Mouse (Mus musculus) naive thymus-derived CD4-positive, alpha-beta T cell, adult 5 months (primary cell): ENCODE data around the gene Spout1. TPM values are rescaled to one million over a fixed set of nuclear protein-coding genes. Genes with fewer than 3 reads are reported as not detected.

Experiments used
- polyA plus RNA-seq: library from polyadenylated mRNA; unstranded; fragments of 100-300 nt; shearing (Covaris generic); gene quantifications from one replicate; pipeline ENCODE4 v1.2.1, GENCODE M21; 2017

Spout1 gene
- 30.0 TPM for polyA plus RNA-seq

GRCm38 (mm10) chr2:30177700-30178675, at the start of gene Spout1:
TSS of gene Spout1 (minus strand) at chr2:30178459.

DNA sequence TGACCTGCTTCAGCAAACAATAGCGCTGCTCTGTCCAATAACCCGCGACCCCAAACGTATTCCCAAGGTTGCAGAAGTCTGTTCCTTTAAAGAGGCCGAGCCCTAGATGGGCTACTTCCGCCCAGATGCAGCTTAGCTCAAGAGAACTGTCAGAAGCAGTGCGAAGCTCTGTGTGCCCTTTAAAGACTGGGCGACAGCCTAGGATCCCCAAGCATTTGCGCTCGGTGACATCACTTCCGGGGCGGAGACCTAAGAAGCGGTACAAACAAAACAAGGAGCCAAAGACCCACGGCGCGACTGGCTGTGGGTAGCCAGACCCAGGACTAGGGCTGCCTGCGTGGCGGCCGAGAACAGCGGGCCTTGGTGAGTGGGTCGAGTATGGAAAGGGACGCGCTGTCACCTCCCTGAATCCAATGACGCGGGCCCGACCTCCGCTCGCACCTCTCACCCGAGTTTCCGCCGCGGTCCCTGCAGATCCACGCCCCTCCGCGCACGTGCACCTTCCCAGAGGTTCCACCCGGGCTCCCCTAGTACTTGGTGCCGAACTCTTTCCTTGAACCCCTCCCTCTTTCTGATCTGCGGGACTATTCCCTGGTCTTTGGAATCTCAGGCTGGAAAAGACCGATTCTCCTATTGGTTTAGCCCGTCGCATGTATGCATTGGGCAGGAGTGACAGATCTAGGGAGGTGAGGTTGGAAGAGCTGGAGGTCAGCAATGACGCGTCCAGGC, 27.5 kb upstream of the Spout1 start, which contains the start of gene Kyat1:
TSS of gene Kyat1 (minus strand) at position 219 of the 729 bp plus-strand sequence.

DNA sequence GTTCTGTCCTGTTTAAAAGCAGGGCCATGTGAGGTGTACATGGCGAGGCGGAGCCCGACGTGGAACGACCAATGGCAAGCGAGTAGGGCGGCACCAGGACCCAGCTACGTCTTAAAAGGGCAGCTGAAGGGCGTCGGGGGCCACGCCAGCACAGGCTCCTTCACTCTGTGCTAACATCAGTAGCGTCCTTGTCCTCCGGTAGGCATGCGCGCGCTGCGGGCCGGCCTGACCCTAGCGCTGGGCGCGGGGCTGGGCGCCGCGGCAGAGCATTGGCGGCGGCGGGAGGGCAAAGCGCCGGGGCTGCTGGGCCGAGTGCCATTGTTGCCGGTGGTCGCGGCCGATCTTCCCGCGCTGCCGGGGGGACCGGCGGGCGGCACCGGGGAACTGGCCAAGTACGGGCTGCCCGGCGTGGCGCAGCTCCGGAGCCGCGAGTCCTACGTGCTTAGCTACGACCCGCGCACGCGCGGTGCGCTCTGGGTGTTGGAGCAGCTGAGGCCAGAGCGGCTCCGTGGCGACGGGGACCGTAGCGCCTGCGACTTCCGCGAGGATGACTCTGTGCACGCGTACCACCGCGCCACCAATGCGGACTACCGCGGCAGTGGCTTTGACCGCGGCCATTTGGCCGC, 6.8 kb downstream of the Spout1 start, which contains the start of gene Endog:
TSS of gene Endog (plus strand) at position 123 of the 626 bp plus-strand sequence.

GRCm38 (mm10) chr2:30133613-30134377, 44.5 kb downstream of the Spout1 start, which contains the start of gene Tbc1d13:
TSS of gene Tbc1d13 (plus strand) at chr2:30133746.

GRCm38 (mm10) chr2:30124472-30125274, 53.6 kb downstream of the Spout1 start, which contains the start of gene Zer1:
TSS of gene Zer1 (minus strand) at chr2:30124585.

Other genes with a start within 250 kb of the Spout1 start
- 76.2 TPM for gene Gle1, start 243.0 kb downstream of the Spout1 start, polyA plus RNA-seq
- gene Sptan1, start 212.9 kb downstream of the Spout1 start, polyA plus RNA-seq, result 128 TPM
- gene Wdr34, start 129.6 kb downstream of the Spout1 start, polyA plus RNA-seq, result 0.96 TPM
- 330 TPM for gene Set, start 121.1 kb downstream of the Spout1 start, polyA plus RNA-seq
- gene Pkn3, start 100.8 kb downstream of the Spout1 start, polyA plus RNA-seq, result 0.70 TPM
- 8.6 TPM for gene Zdhhc12, start 84.8 kb downstream of the Spout1 start, polyA plus RNA-seq
- gene Zer1, start 53.9 kb downstream of the Spout1 start, polyA plus RNA-seq, result 53.2 TPM
- gene Tbc1d13, start 44.7 kb downstream of the Spout1 start, polyA plus RNA-seq, result 4.4 TPM
- gene Endog, start 7.0 kb downstream of the Spout1 start, polyA plus RNA-seq, result 24.0 TPM
- 8.2 TPM for gene Kyat1, start 27.4 kb upstream of the Spout1 start, polyA plus RNA-seq
- 8.6 TPM for gene Lrrc8a, start 59.3 kb upstream of the Spout1 start, polyA plus RNA-seq
- gene Gm28035, start 62.1 kb upstream of the Spout1 start, polyA plus RNA-seq, result 5.4 TPM
- 5.3 TPM for gene Phyhd1, start 87.7 kb upstream of the Spout1 start, polyA plus RNA-seq
- 2.9 TPM for gene Gm28038, start 102.6 kb upstream of the Spout1 start, polyA plus RNA-seq
- gene Dolk, start 107.9 kb upstream of the Spout1 start, polyA plus RNA-seq, result 14.8 TPM
- 21.5 TPM for gene Nup188, start 107.9 kb upstream of the Spout1 start, polyA plus RNA-seq
- gene Sh3glb2, start 180.9 kb upstream of the Spout1 start, polyA plus RNA-seq, result 99.2 TPM
- 5.2 TPM for gene Miga2, start 185.8 kb upstream of the Spout1 start, polyA plus RNA-seq
- 24.6 TPM for gene Dolpp1, start 213.8 kb upstream of the Spout1 start, polyA plus RNA-seq
- 8.2 TPM for gene Crat, start 237.4 kb upstream of the Spout1 start, polyA plus RNA-seq
- 78.0 TPM for gene Ptpa, start 237.6 kb upstream of the Spout1 start, polyA plus RNA-seq